Mouse (Mus musculus) ES-Bruce4 (cell line): Measurements from ENCODE around the gene Gm10491. TPM values are rescaled to one million over a fixed set of nuclear protein-coding genes. Genes with fewer than 3 reads are reported as not detected.

Experiments used
- H3K27ac ChIP-seq: 2 replicates; pipeline ENCODE4 v1.5.1; 2012; ENCODE audit warnings: low read length, inconsistent platforms; ENCODE audit not compliant: insufficient read depth
- H3K27me3 ChIP-seq: 2 replicates; pipeline ENCODE4 v1.6.1; 2012; ENCODE audit warnings: mild to moderate bottlenecking, low read length, inconsistent platforms; ENCODE audit not compliant: control insufficient read depth, poor library complexity, insufficient read depth, severe bottlenecking
- H3K36me3 ChIP-seq: 2 replicates; pipeline ENCODE4 v1.6.1; 2012; ENCODE audit warnings: inconsistent platforms, mild to moderate bottlenecking, low read length, moderate library complexity; ENCODE audit not compliant: control insufficient read depth, poor library complexity, insufficient read depth, severe bottlenecking
- H3K4me1 ChIP-seq: one replicate; pipeline ENCODE4 v1.8.1; 2011; ENCODE audit warnings: low read length; ENCODE audit not compliant: control insufficient read depth, insufficient read depth
- H3K4me3 ChIP-seq: 2 replicates; pipeline ENCODE4 v1.5.1; 2011; ENCODE audit warnings: low read depth, mild to moderate bottlenecking, low read length
- H3K9ac ChIP-seq: 2 replicates; pipeline ENCODE4 v1.6.1; 2012; ENCODE audit warnings: low read depth, mild to moderate bottlenecking, inconsistent platforms; ENCODE audit not compliant: poor library complexity, severe bottlenecking
- H3K9me3 ChIP-seq: replicated peaks from 2 replicates; pipeline ENCODE4 v1.6.1; 2012; ENCODE audit warnings: mild to moderate bottlenecking, low read length, inconsistent platforms; ENCODE audit not compliant: control insufficient read depth, poor library complexity, insufficient read depth, severe bottlenecking
- CTCF ChIP-seq: IDR thresholded peaks from one replicate; pipeline ENCODE4 v1.8.1; 2011; ENCODE audit warnings: low read depth, low read length
- EP300 ChIP-seq: IDR thresholded peaks from 2 replicates; pipeline ENCODE4 v1.6.1; 2011; ENCODE audit warnings: low read depth, low read length; ENCODE audit not compliant: insufficient read depth
- POLR2A ChIP-seq: IDR thresholded peaks from one replicate; pipeline ENCODE4 v1.8.1; 2011; ENCODE audit warnings: low read length; ENCODE audit not compliant: insufficient read depth
- polyA plus RNA-seq: library from polyadenylated mRNA; stranded (reverse); fragments of >200 nt; gene quantifications from 2 replicates; pipeline ENCODE4 v1.2.4, GENCODE M21; 2011; ENCODE audit warnings: low read depth; ENCODE audit not compliant: missing spikeins, insufficient read depth, insufficient read length

Gene Gm10491
- polyA plus RNA-seq, 1 experiment: not detected

DNA sequence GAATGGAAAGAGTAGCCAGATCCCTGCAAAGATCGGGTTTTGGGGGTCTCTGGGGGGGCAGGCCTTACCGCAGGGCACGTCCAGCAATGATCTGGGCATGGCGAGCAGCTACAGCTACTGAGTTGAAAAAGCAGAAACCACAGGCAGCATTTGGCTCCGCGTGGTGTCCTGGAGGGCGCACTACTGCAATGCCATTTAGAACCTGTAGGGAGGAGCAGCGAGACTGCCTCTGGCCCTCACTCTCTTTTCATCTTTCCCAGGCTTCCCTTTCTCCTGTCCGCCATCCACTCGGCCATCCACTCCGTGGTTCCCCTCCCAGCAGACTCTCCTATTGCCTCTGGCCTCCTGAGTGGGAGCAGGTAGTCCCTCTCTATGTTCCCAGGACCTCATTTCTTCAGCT lies 29.2 kb upstream of the Gm10491 start:
- Histone ChIP-seq H3K4me1 (no peaks in the 10 kb centered on the region), H3K4me3 (no peak overlapping the region), H3K27me3 (no peaks in the 10 kb centered on the region), H3K27ac (no peak overlapping the region), H3K9me3 (no peaks in the 10 kb centered on the region), H3K36me3 (peaks cover 32% of the 10 kb centered on the region), H3K9ac (no peak overlapping the region)
- TF ChIP-seq CTCF: no peak
- TF ChIP-seq EP300: no peak

DNA sequence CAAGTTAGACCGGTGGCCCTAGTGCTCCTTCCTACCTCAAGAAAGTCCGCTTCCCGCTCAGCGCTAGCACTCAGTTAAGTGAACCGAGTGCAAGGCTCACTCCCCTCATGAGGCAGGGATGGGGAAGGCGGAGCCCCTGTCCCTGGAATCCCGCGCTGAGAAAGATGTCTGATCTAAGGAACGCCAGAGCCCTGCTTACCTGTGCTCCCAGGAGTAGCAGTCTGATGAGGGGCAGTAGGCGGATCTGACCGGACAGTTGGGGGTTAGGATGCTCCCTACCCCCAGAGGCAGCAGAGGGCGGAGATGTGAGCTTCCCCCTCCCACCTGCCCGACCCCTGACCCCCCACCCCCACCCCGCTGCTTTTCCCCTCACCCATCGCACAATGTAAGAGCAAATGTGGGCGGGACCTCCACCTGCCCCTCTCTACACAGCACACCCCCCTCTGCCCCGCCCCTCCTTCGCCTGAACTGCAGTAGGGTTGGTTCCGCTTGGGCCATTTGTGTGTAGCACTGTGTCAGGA lies 20.7 kb upstream of the Gm10491 start, which contains the start of gene Eras:
TSS of gene Eras (minus strand) at position 338 of the 521 bp plus-strand sequence.
- H3K4me3 ChIP-seq: peak within 1 kb of the TSS; percentile 74
- H3K27ac ChIP-seq: peak within 1 kb of the TSS; percentile 35

DNA sequence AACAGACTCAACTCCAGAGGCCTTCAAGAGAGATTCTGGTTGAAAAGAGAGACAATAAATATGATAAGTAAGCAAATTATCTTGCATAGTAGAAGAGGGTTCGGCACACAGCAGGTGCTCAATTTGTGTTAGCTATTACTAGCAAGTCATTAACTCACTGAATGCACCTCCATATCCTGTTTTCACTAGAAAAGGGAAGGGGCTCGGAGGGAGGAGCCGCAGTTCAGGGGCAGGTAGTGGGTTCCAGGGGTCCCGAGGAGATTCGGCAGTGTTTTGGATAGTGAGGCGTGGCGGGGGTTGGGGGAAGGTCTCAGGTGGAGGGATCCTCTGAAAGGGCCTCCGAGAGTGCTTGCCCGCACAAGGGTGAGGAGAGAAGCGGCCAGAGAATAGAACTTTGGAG lies 19.5 kb upstream of the Gm10491 start:
- Histone ChIP-seq H3K4me1 (peaks cover 6% of the 10 kb centered on the region), H3K27me3 (no peaks in the 10 kb centered on the region), H3K36me3 (peaks cover 20% of the 10 kb centered on the region), H3K4me3 (peak overlapping the region; percentile 74), H3K9me3 (no peaks in the 10 kb centered on the region), H3K9ac (peak overlapping the region; percentile 32), H3K27ac (peak overlapping the region; percentile 35)
- no peak for TF ChIP-seq POLR2A
- TF ChIP-seq CTCF: no peak
- no peak for TF ChIP-seq EP300

More for the DNA sequence above, 20.7 kb upstream of the Gm10491 start, which contains the start of gene Eras:
- peaks cover 6% of the 10 kb centered on the region for H3K4me1 ChIP-seq
- H3K9ac ChIP-seq: peak within 1 kb of the TSS; percentile 32
- TF ChIP-seq POLR2A (no peak), CTCF (no peak), EP300 (no peak)
- no peaks in the 10 kb centered on the region for H3K27me3 ChIP-seq
- peaks cover 23% of the 10 kb centered on the region for H3K36me3 ChIP-seq
- H3K9me3 ChIP-seq: no peaks in the 10 kb centered on the region

DNA sequence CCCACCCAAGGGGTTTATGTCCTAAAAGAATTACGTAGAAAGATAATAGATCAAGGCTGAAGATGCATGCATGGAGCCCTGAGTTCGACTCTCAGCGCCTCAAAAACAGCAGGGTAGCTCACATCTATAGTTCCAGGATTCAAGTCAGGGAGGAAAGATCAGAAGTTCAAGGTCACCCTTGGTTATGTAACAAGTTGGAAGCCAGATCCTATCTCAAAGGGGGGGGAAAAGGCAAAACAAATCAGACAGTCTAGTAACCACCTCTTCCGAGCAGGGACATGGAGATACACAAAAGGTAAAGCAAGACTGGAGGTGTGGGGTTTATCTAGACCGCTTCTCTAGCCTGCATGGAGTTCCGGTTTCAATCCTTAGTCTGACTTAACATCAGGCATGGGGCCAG lies 18.6 kb upstream of the Gm10491 start:
- TF ChIP-seq CTCF (no peak), POLR2A (no peak), EP300 (no peak)
- no peaks in the 10 kb centered on the region for H3K27me3 ChIP-seq
- no peaks in the 10 kb centered on the region for H3K9me3 ChIP-seq
- H3K4me3 ChIP-seq: peak overlapping the region; percentile 46
- peaks cover 12% of the 10 kb centered on the region; the same call in 1 of the 2 replicates for H3K36me3 ChIP-seq
- H3K27ac ChIP-seq: peak overlapping the region; percentile 38; the same call in 1 of the 2 replicates
- H3K9ac ChIP-seq: no peak overlapping the region
- peaks cover 6% of the 10 kb centered on the region for H3K4me1 ChIP-seq

DNA sequence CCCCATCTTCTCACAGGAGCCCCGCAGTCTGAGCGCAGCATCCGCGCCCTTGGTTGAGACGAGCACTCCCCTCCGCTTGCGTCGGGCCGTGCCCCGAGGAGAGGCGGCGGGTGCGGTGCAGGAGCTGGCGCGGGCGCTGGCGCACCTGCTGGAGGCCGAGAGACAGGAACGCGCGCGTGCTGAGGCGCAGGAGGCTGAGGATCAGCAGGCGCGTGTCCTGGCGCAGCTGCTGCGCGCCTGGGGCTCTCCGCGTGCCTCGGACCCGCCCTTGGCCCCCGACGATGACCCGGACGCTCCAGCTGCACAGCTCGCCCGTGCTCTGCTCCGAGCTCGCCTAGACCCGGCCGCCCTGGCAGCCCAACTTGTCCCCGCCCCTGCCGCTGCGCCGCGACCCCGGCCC lies 14.4 kb upstream of the Gm10491 start:
- no peaks in the 10 kb centered on the region for H3K36me3 ChIP-seq
- no peak overlapping the region for H3K27ac ChIP-seq
- no peaks in the 10 kb centered on the region for H3K9me3 ChIP-seq
- H3K27me3 ChIP-seq: no peaks in the 10 kb centered on the region
- peak overlapping the region; percentile 74 for H3K4me3 ChIP-seq
- TF ChIP-seq EP300: no peak
- no peak for TF ChIP-seq POLR2A
- TF ChIP-seq CTCF: no peak
- peak overlapping the region; percentile 64 for H3K9ac ChIP-seq
- peaks cover 6% of the 10 kb centered on the region for H3K4me1 ChIP-seq

DNA sequence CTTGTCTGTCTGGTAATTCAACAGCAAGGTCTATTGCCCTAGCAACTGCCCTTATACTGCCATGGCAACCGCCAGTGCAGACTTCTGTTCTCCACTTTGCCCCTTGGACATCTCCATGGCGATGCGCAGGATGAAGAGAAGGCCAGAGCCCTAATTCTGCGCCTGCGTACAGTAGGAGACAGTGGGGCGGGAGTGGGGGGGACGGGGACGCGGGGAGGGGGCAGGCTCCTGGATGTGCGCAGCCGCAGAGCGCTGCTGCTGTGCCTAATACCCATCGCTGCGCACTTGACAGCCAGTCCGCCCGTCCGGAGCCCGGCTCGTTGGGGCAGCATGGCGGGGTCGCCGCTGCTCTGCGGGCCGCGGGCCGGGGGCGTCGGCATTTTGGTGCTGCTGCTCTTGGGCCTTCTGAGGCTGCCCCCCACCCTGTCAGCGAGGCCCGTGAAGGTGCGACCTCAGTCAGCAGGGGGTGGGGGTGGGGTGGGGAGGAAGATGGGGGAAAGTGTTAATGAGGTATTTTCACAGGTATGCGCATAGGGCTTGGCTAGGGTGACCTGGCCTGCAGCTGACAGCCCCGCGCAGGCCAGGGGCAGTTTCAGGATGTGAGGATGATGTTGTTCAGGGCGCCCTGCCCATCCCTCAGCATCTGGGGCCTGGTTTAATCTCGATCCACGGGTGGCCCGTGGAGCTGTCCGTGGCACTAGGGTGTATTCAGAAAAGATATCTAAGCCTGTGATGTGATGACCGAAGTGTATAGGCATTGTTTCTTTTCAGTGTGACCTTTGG lies 12.2 kb upstream of the Gm10491 start, which contains the start of gene Pcsk1n:
TSS of gene Pcsk1n (plus strand) at position 222 of the 783 bp plus-strand sequence.
- Histone ChIP-seq H3K9me3 (no peaks in the 10 kb centered on the region), H3K4me3 (peak within 1 kb of the TSS; percentile 72), H3K27ac (no peak within 1 kb of the TSS; the same call in 1 of the 2 replicates), H3K27me3 (no peaks in the 10 kb centered on the region), H3K36me3 (no peaks in the 10 kb centered on the region), H3K9ac (peak within 1 kb of the TSS; percentile 61), H3K4me1 (peaks cover 4% of the 10 kb centered on the region)
- TF ChIP-seq EP300: no peak
- TF ChIP-seq POLR2A: no peak
- no peak for TF ChIP-seq CTCF
